Mouse (Mus musculus): ENCODE data around the gene Inhbe. TPM values are rescaled to one million over a fixed set of nuclear protein-coding genes. Genes with fewer than 3 reads are reported as not detected.

The Inhbe gene
- polyA plus RNA-seq, 1 experiment = not detected

GRCm38 (mm10) chr10:127369834-127370820 is 15.9 kb upstream of the Inhbe start, which contains the start of gene Inhbc:
Inhbc (minus strand) TSS chr10:127370431.
- TF ChIP-seq CTCF (IDR thresholded peaks at IDR 0.05; ENCODE audit: low read depth, low read length) (no peak), POLR2A (IDR thresholded peaks at IDR 0.05; ENCODE audit: borderline replicate concordance, low read depth, low read length) (no peak)
- no peak within 1 kb of the TSS for H3K27ac ChIP-seq (ENCODE audit: insufficient read depth, low read depth, low read length)
- H3K4me1 ChIP-seq (ENCODE audit: control insufficient read depth, insufficient read depth, low read length) = peaks cover 2% of the 10 kb centered on the region; the same call in 1 of the 2 replicates

DNA sequence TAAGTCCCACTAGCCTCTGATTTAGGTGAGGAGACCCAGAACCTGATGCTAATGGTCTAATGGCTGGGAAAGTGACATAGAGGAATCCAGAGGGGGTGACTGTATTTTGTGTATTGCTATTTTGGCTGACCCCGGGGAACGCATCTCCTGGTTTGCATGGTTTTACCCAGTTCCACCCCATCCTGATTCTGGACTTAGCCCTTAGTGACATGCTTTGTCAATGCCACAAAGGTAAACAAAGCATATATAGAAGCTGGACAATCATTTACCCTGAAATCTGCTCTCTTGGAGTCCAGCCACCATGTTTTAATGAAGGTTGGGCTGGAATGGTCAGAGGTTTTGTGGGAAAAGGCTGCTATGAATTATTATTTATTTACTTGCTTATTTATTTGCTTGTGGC is 14.1 kb upstream of the Inhbe start:
- Histone ChIP-seq H3K4me3 (ENCODE audit: insufficient read depth, low read length) (no peak overlapping the region), H3K4me1 (ENCODE audit: control insufficient read depth, insufficient read depth, low read length) (peaks cover 2% of the 10 kb centered on the region; the same call in 1 of the 2 replicates), H3K27ac (ENCODE audit: insufficient read depth, low read depth, low read length) (no peak overlapping the region)
- no peak for TF ChIP-seq POLR2A (IDR thresholded peaks at IDR 0.05; ENCODE audit: borderline replicate concordance, low read depth, low read length)
- no peak for TF ChIP-seq CTCF (IDR thresholded peaks at IDR 0.05; ENCODE audit: low read depth, low read length)

More at GRCm38 (mm10) chr10:127369834-127370820, 15.9 kb upstream of the Inhbe start, which contains the start of gene Inhbc:
- H3K4me3 ChIP-seq (ENCODE audit: insufficient read depth, low read length) = no peak within 1 kb of the TSS

- TF ChIP-seq POLR2A (IDR thresholded peaks at IDR 0.05; ENCODE audit: borderline replicate concordance, low read depth, low read length) = no peak
- no peak for TF ChIP-seq CTCF (IDR thresholded peaks at IDR 0.05; ENCODE audit: low read depth, low read length)
Measured at GRCm38 (mm10) chr10:127367116-127367515, 12.9 kb upstream of the Inhbe start.

DNA sequence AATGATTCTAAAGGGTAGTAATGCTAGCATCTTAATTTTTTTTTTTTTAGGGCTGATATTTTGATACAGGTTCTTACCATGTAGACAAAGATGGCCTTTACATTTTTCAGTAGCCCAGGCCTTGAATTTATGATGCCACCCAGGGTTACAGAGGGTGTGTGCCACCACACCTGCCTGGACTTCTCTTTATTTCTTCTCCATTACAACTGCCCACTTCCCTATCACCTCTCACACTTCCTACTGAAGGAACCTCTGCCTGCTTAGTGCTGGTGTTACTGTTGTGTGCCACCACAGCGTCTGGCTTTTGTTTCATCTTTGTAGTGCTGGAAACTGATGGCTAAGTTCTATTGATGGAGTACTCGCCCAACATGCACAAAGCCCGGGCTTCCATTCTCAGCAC is 6.5 kb upstream of the Inhbe start:
- no peak for TF ChIP-seq CTCF (IDR thresholded peaks at IDR 0.05; ENCODE audit: low read depth, low read length)
- no peak for TF ChIP-seq POLR2A (IDR thresholded peaks at IDR 0.05; ENCODE audit: borderline replicate concordance, low read depth, low read length)
- peaks cover 15% of the 10 kb centered on the region for H3K4me1 ChIP-seq (ENCODE audit: control insufficient read depth, insufficient read depth, low read length)
- no peak overlapping the region for H3K4me3 ChIP-seq (ENCODE audit: insufficient read depth, low read length)
- no peak overlapping the region for H3K27ac ChIP-seq (ENCODE audit: insufficient read depth, low read depth, low read length)

More at GRCm38 (mm10) chr10:127367116-127367515, 12.9 kb upstream of the Inhbe start:
- Histone ChIP-seq H3K27ac (ENCODE audit: insufficient read depth, low read depth, low read length) (no peak overlapping the region), H3K4me1 (ENCODE audit: control insufficient read depth, insufficient read depth, low read length) (peaks cover 2% of the 10 kb centered on the region; the same call in 1 of the 2 replicates), H3K4me3 (ENCODE audit: insufficient read depth, low read length) (no peak overlapping the region)

DNA sequence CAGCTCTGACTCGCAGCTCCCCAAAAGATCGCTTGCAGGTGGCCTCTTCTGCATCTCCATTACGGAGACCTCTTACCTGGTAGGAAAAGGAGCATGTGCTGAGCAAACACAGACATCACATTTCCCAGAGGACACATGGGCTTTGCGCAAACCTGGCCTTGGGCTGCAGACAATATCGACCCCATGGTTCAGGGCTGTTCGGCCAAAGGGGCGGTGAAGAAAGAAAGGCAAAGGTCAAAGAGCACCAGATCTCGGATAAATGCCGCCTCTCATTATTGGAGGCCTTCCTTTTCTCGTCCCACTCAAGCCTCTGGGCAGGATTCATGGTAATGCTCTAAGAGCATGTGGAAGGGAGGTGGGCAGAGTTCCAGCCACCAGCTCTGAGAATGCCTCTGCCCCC is 1.1 kb upstream of the Inhbe start:
- no peak for TF ChIP-seq POLR2A (IDR thresholded peaks at IDR 0.05; ENCODE audit: borderline replicate concordance, low read depth, low read length)
- Histone ChIP-seq H3K4me3 (ENCODE audit: insufficient read depth, low read length) (no peak overlapping the region), H3K4me1 (ENCODE audit: control insufficient read depth, insufficient read depth, low read length) (peaks cover 28% of the 10 kb centered on the region), H3K27ac (ENCODE audit: insufficient read depth, low read depth, low read length) (no peak overlapping the region)

DNA sequence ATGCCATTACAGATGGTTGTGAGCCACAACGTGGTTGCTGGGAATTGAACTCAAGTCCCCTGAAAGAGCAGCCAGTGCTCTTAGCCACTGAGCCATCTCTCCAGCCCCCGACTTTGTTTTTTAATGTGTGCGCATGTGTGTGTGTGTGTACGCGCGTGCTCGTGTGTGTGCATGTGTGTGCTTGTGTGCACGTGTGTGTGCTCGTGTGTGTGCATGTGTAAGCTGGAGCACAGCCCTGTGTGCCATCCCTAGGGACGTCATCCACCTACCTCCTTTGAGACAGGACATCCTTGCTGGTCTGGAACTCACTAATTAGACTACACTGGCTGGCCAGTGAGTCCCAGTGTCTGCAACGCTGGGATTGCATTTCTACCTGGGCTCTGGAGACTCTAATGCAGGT is 1.4 kb downstream of the Inhbe start:
- H3K4me3 ChIP-seq (ENCODE audit: insufficient read depth, low read length) = no peak overlapping the region
- H3K4me1 ChIP-seq (ENCODE audit: control insufficient read depth, insufficient read depth, low read length) = peaks cover 15% of the 10 kb centered on the region
- no peak for TF ChIP-seq CTCF (IDR thresholded peaks at IDR 0.05; ENCODE audit: low read depth, low read length)
- TF ChIP-seq POLR2A (IDR thresholded peaks at IDR 0.05; ENCODE audit: borderline replicate concordance, low read depth, low read length) = no peak
- no peak overlapping the region for H3K27ac ChIP-seq (ENCODE audit: insufficient read depth, low read depth, low read length)

- TF ChIP-seq CTCF (IDR thresholded peaks at IDR 0.05; ENCODE audit: low read depth, low read length) (no peak), POLR2A (IDR thresholded peaks at IDR 0.05; ENCODE audit: borderline replicate concordance, low read depth, low read length) (no peak)
- H3K4me1 ChIP-seq (ENCODE audit: control insufficient read depth, insufficient read depth, low read length) = peaks cover 15% of the 10 kb centered on the region
- no peak overlapping the region for H3K27ac ChIP-seq (ENCODE audit: insufficient read depth, low read depth, low read length)
- H3K4me3 ChIP-seq (ENCODE audit: insufficient read depth, low read length) = no peak overlapping the region
Measured at GRCm38 (mm10) chr10:127352187-127352586, 2.0 kb downstream of the Inhbe start.

GRCm38 (mm10) chr10:127351719-127352118 is 2.5 kb downstream of the Inhbe start:
- no peak for TF ChIP-seq POLR2A (IDR thresholded peaks at IDR 0.05; ENCODE audit: borderline replicate concordance, low read depth, low read length)
- no peak for TF ChIP-seq CTCF (IDR thresholded peaks at IDR 0.05; ENCODE audit: low read depth, low read length)
- Histone ChIP-seq H3K4me1 (ENCODE audit: control insufficient read depth, insufficient read depth, low read length) (peaks cover 15% of the 10 kb centered on the region), H3K27ac (ENCODE audit: insufficient read depth, low read depth, low read length) (no peak overlapping the region), H3K4me3 (ENCODE audit: insufficient read depth, low read length) (no peak overlapping the region)

GRCm38 (mm10) chr10:127351285-127351595 is 3.0 kb downstream of the Inhbe start:
- no peak overlapping the region for H3K4me3 ChIP-seq (ENCODE audit: insufficient read depth, low read length)
- no peak overlapping the region for H3K27ac ChIP-seq (ENCODE audit: insufficient read depth, low read depth, low read length)

More at GRCm38 (mm10) chr10:127351285-127351595, 3.0 kb downstream of the Inhbe start:
- TF ChIP-seq POLR2A (IDR thresholded peaks at IDR 0.05; ENCODE audit: borderline replicate concordance, low read depth, low read length) = no peak
- TF ChIP-seq CTCF (IDR thresholded peaks at IDR 0.05; ENCODE audit: low read depth, low read length) = no peak
- H3K4me1 ChIP-seq (ENCODE audit: control insufficient read depth, insufficient read depth, low read length) = peaks cover 15% of the 10 kb centered on the region

All from bone marrow macrophage, adult 2 months (primary cell).